ENCODE assay signal across 9 mouse cellular contexts in genomic region chr11:3330991-3331750, GRCm38 (mm10). TPM values are rescaled to one million over a fixed set of nuclear protein-coding genes. Genes with fewer than 3 reads are reported as not detected.
A peak's percentile ranks its signal among the peaks of the same experiment; 100 is the strongest.
DNase-seq lines count a peak whose midpoint lies in the region; ATAC-seq and TF ChIP-seq lines count a peak whose summit lies in the region.
"Had no signal": no experiment of that assay in that cellular context is flagged by ENCODE, and none has a peak within 500 bp of the region (broad histone marks: within the 10 kb centered on the region; RNA-seq: fewer than 3 reads in every experiment).

No protein-coding gene starts in this region.

- no peak for TF ChIP-seq RAD21 in CH12.LX (IDR thresholded peaks at IDR 0.05; ENCODE audit: low read depth, low read length)

- no peak for TF ChIP-seq POLR2A in CH12.LX (IDR thresholded peaks at IDR 0.05; ENCODE audit: low read depth, low read length)

- H3K4me2 ChIP-seq in CH12.LX (ENCODE audit: insufficient read depth, low read depth, poor library complexity, severe bottlenecking): peak overlapping the region; percentile 94
- peak overlapping the region; percentile 100 for H3K4me2 ChIP-seq in embryonic facial prominence, embryonic 15.5 days (replicated peaks)
- H3K4me2 ChIP-seq in intestine, postnatal 0 days (replicated peaks; ENCODE audit: low read depth): peak overlapping the region; percentile 82
- H3K4me2 ChIP-seq in neural tube, embryonic 14.5 days (ENCODE audit: low read depth, low read length): peak overlapping the region; percentile 100

- no peaks in the 10 kb centered on the region for H3K27me3 ChIP-seq in CH12.LX (replicated peaks)
- no peaks in the 10 kb centered on the region for H3K27me3 ChIP-seq in embryonic facial prominence, embryonic 15.5 days
- H3K27me3 ChIP-seq in intestine, postnatal 0 days (replicated peaks; ENCODE audit: control insufficient read depth, insufficient read depth, low read length): no peaks in the 10 kb centered on the region
- H3K27me3 ChIP-seq in neural tube, embryonic 14.5 days (ENCODE audit: control insufficient read depth, insufficient read depth, low read length): no peaks in the 10 kb centered on the region
- H3K27me3 ChIP-seq: Patski had no signal

- ATAC-seq in embryonic facial prominence, embryonic 15.5 days (ENCODE audit: insufficient number of reproducible peaks, low FRiP score, low TSS enrichment, low read depth): no peak
- no peak for ATAC-seq in intestine, postnatal 0 days
- ATAC-seq in neural tube, embryonic 14.5 days (ENCODE audit: low read depth): no peak

- TF ChIP-seq EP300 in CH12.LX (IDR thresholded peaks at IDR 0.05; ENCODE audit: low read length): no peak

- intact Hi-C loops in gastrocnemius, adult 2 months (cut with DNase I): no loop called here

- H3K27ac ChIP-seq in gastrocnemius, adult 2 months: peak overlapping the region; percentile 92
- H3K27ac ChIP-seq in CH12.LX (ENCODE audit: insufficient read depth, low read depth): no peak overlapping the region
- H3K27ac ChIP-seq in embryonic facial prominence, embryonic 15.5 days (replicated peaks): peak overlapping the region; percentile 71
- H3K27ac ChIP-seq in intestine, postnatal 0 days (ENCODE audit: low read depth, low read length): peak overlapping the region; percentile 30; the same call in 1 of the 2 replicates
- peak overlapping the region; percentile 72 for H3K27ac ChIP-seq in neural tube, embryonic 14.5 days (ENCODE audit: low read depth, low read length)

- H3K79me2 ChIP-seq in CH12.LX (replicated peaks; ENCODE audit: control insufficient read depth, extremely low read depth, insufficient read depth, poor library complexity, severe bottlenecking): no peaks in the 10 kb centered on the region

- no peak overlapping the region for H3K9ac ChIP-seq in CH12.LX (ENCODE audit: insufficient read depth, low read depth)
- H3K9ac ChIP-seq in embryonic facial prominence, embryonic 15.5 days: peak overlapping the region; percentile 34; the same call in 1 of the 2 replicates
- peak overlapping the region; percentile 26 for H3K9ac ChIP-seq in intestine, postnatal 0 days (ENCODE audit: low read depth, low read length)
- peak overlapping the region; percentile 68 for H3K9ac ChIP-seq in neural tube, embryonic 14.5 days (replicated peaks; ENCODE audit: low read depth, low read length)

- no peak for TF ChIP-seq CTCF in gastrocnemius, adult 2 months (IDR thresholded peaks at IDR 0.05)
- TF ChIP-seq CTCF in CH12.LX (conservative IDR thresholded peaks at IDR 0.05 in 1 of 2, IDR thresholded peaks at IDR 0.05 in 1 of 2; ENCODE audit: low read depth in 2 of 2, low read length in 2 of 2): no peak
- TF ChIP-seq CTCF in intestine, postnatal 0 days (IDR thresholded peaks at IDR 0.05; ENCODE audit: low read depth): no peak

- peak overlapping the region; percentile 80 for H3K4me3 ChIP-seq in gastrocnemius, adult 2 months
- peak overlapping the region; percentile 19 to 54 (median 45) for H3K4me3 ChIP-seq in CH12.LX (replicated peaks in 1 of 3; ENCODE audit: low read depth in 2 of 3, low read length in 2 of 3, poor library complexity in 1 of 3)
- H3K4me3 ChIP-seq in embryonic facial prominence, embryonic 15.5 days (replicated peaks): peak overlapping the region; percentile 49
- peak overlapping the region; percentile 42 for H3K4me3 ChIP-seq in intestine, postnatal 0 days (ENCODE audit: low read depth, low read length)
- H3K4me3 ChIP-seq in neural tube, embryonic 14.5 days (ENCODE audit: low read depth, low read length): peak overlapping the region; percentile 60

- DNase-seq in gastrocnemius, adult 2 months: peak; percentile 34
- no peak for DNase-seq in gastrocnemius, postnatal 10 days
- no peak for DNase-seq in CH12.LX (ENCODE audit: extremely low read depth)
- no peak for DNase-seq in Muller cell, postnatal 12 days (ENCODE audit: inconsistent ontology term)
- DNase-seq in gastrocnemius, postnatal 4 days (ENCODE audit: low spot score in 2 of 2): no peak

- peaks cover 18 to 57% of the 10 kb centered on the region in 2 experiments for H3K4me1 ChIP-seq in CH12.LX (ENCODE audit: control insufficient read depth in 1 of 2, insufficient read depth in 2 of 2)
- peaks cover 44% of the 10 kb centered on the region for H3K4me1 ChIP-seq in embryonic facial prominence, embryonic 15.5 days
- no peaks in the 10 kb centered on the region; the same call in 1 of the 2 replicates for H3K4me1 ChIP-seq in intestine, postnatal 0 days (replicated peaks; ENCODE audit: control insufficient read depth, insufficient read depth, low read length)
- peaks cover 6% of the 10 kb centered on the region; the same call in 1 of the 2 replicates for H3K4me1 ChIP-seq in neural tube, embryonic 14.5 days (ENCODE audit: control insufficient read depth, insufficient read depth, low read length)

- H3K36me3 ChIP-seq in CH12.LX (replicated peaks in 1 of 2; ENCODE audit: control insufficient read depth in 1 of 2, insufficient read depth in 1 of 2, low read length in 1 of 2): no peaks in the 10 kb centered on the region
- H3K36me3 ChIP-seq in embryonic facial prominence, embryonic 15.5 days: 0 out of 2 replicates have a peak, but pooled peaks cover 2% of the 10 kb centered on the region
- H3K36me3 ChIP-seq in intestine, postnatal 0 days (ENCODE audit: control insufficient read depth, insufficient read depth): no peaks in the 10 kb centered on the region
- H3K36me3 ChIP-seq in neural tube, embryonic 14.5 days (ENCODE audit: control insufficient read depth, insufficient read depth, low read length): 0 out of 2 replicates have a peak, but pooled peaks cover 3% of the 10 kb centered on the region

- under 1% methylated on average over 14 of the region's 14 CpGs for WGBS in embryonic facial prominence, embryonic 15.5 days
- 8% methylated on average over 14 of the region's 14 CpGs for WGBS in intestine, postnatal 0 days
- WGBS in neural tube, embryonic 14.5 days: 3% methylated on average over 14 of the region's 14 CpGs

- in situ Hi-C loops in CH12.LX (cut with MboI; ENCODE audit: low pct_ligation_motif_present, low pct_unique_long_range_greater_than_20kb, low sequenced_read_pairs): no loop called here

- peaks cover 8% of the 10 kb centered on the region for H3K9me3 ChIP-seq in CH12.LX (replicated peaks; ENCODE audit: low read length)
- H3K9me3 ChIP-seq in embryonic facial prominence, embryonic 15.5 days (replicated peaks): no peaks in the 10 kb centered on the region
- no peaks in the 10 kb centered on the region for H3K9me3 ChIP-seq in intestine, postnatal 0 days (ENCODE audit: control insufficient read depth)
- no peaks in the 10 kb centered on the region for H3K9me3 ChIP-seq in neural tube, embryonic 14.5 days (ENCODE audit: control insufficient read depth, low read length)

- dilution Hi-C loops in CH12.LX (cut with MboI; ENCODE audit: extremely low pct_ligation_motif_present, extremely low pct_unique_long_range_greater_than_20kb, low sequenced_read_pairs): no loop called here

TF ChIP-seq in CH12.LX, 34 proteins besides CTCF, POLR2A, EP300 and RAD21:
- TF ChIP-seq MAFK (IDR thresholded peaks at IDR 0.05; ENCODE audit: insufficient replicate concordance, low read length): no peak
- no peak for TF ChIP-seq SIN3A (IDR thresholded peaks at IDR 0.05; ENCODE audit: low read length)
- TF ChIP-seq ELF1 (IDR thresholded peaks at IDR 0.05; ENCODE audit: low read depth, low read length): no peak
- no peak for TF ChIP-seq NRF1 (IDR thresholded peaks at IDR 0.05; ENCODE audit: low read depth, low read length)
- TF ChIP-seq POLR2AphosphoS2 (IDR thresholded peaks at IDR 0.05; ENCODE audit: low read depth, low read length): no peak
- TF ChIP-seq KAT2A (IDR thresholded peaks at IDR 0.05; ENCODE audit: insufficient replicate concordance, low read length): no peak
- no peak for TF ChIP-seq USF1 (IDR thresholded peaks at IDR 0.05; ENCODE audit: low read depth, low read length)

RNA-seq across cellular contexts. Expression of gene Pik3ip1, which starts 1.0 kb away (rescaled TPM):
- 10 to 100 TPM; 17.7 to 21.7 TPM for total RNA-seq in gastrocnemius, adult 2 months (2021)
- total RNA-seq in gastrocnemius, postnatal 10 days (2021): 10 to 100 TPM; 11.0 to 15.8 TPM
- total RNA-seq in CH12.LX (2012; rRNA removed): 1.3 and 2.6 TPM in 2 replicates
- 0.39 and 0.80 TPM in 2 replicates for total RNA-seq in CH12.LX (2014; rRNA removed)
- polyA plus RNA-seq in CH12.LX (2012; ENCODE audit: insufficient read length, low read depth): 1.3 and 1.9 TPM in 2 replicates
- polyA plus RNA-seq in embryonic facial prominence, embryonic 15.5 days (2015; fragmentation: Nextera tagmentation; extraction: Ambion mirVana): 13.9 and 15.8 TPM in 2 replicates
- polyA plus RNA-seq in intestine, postnatal 0 days (2015; fragmentation: Nextera tagmentation; extraction: Ambion mirVana): 6.5 and 6.8 TPM in 2 replicates
- 24.2 and 29.4 TPM in 2 replicates for polyA plus RNA-seq in neural tube, embryonic 14.5 days (2014; fragmentation: Nextera tagmentation; extraction: Ambion mirVana)
- 10 to 100 TPM; 14.9 to 18.2 TPM for total RNA-seq in gastrocnemius, postnatal 4 days (2021)

RNA-seq across cellular contexts. Expression of gene Patz1, which starts 42.5 kb away (rescaled TPM):
- 10 to 100 TPM; 11.9 to 17.2 TPM for total RNA-seq in gastrocnemius, adult 2 months (2021)
- 10 to 100 TPM; 19.5 to 21.0 TPM for total RNA-seq in gastrocnemius, postnatal 10 days (2021)
- 29.5 and 30.5 TPM in 2 replicates for total RNA-seq in CH12.LX (2012; rRNA removed)
- total RNA-seq in CH12.LX (2014; rRNA removed): 30.8 and 31.5 TPM in 2 replicates
- polyA plus RNA-seq in CH12.LX (2012; ENCODE audit: insufficient read length, low read depth): 35.3 and 37.4 TPM in 2 replicates
- 43.4 and 46.3 TPM in 2 replicates for polyA plus RNA-seq in embryonic facial prominence, embryonic 15.5 days (2015; fragmentation: Nextera tagmentation; extraction: Ambion mirVana)
- polyA plus RNA-seq in intestine, postnatal 0 days (2015; fragmentation: Nextera tagmentation; extraction: Ambion mirVana): 10.7 and 12.1 TPM in 2 replicates
- 42.8 and 55.0 TPM in 2 replicates for polyA plus RNA-seq in neural tube, embryonic 14.5 days (2014; fragmentation: Nextera tagmentation; extraction: Ambion mirVana)
- 10 to 100 TPM; 31.8 to 31.9 TPM for total RNA-seq in gastrocnemius, postnatal 4 days (2021)
